Mouse (Mus musculus) liver, embryonic 18 days (tissue): Measurements from ENCODE around the gene Pdilt. TPM values are rescaled to one million over a fixed set of nuclear protein-coding genes. Genes with fewer than 3 reads are reported as not detected.

Experiments
- polyA plus RNA-seq: library from polyadenylated mRNA; depleted of rRNA; stranded (reverse); fragments of >200 nt; gene quantifications from 2 replicates; pipeline ENCODE4 v1.2.3, GENCODE M21; 2012; rRNA removed

The Pdilt gene
- 0.08 and 0.17 TPM in 2 replicates for polyA plus RNA-seq

GRCm38 (mm10) chr7:119523389-119523788 is at the start of gene Pdilt:
Gene Pdilt, minus strand, starts transcription at chr7:119523489.

GRCm38 (mm10) chr7:119554040-119554439 is 30.8 kb upstream of the Pdilt start, which contains the start of gene Acsm2:
Gene Acsm2, plus strand, starts transcription at chr7:119554340.

GRCm38 (mm10) chr7:119519163-119519562 is 4.1 kb downstream of the Pdilt start, which contains the start of gene Acsm5:
Gene Acsm5, plus strand, starts transcription at chr7:119519463.

GRCm38 (mm10) chr7:119479256-119479655 is 44.0 kb downstream of the Pdilt start, which contains the start of gene Umod:
Gene Umod, minus strand, starts transcription at chr7:119479282.

GRCm38 (mm10) chr7:119459185-119459584 is 64.1 kb downstream of the Pdilt start, which contains the start of gene Gp2:
Gene Gp2, minus strand, starts transcription at chr7:119459285.

Other genes with a start within 250 kb of the Pdilt start
- 0.01 TPM in 1 of 2 replicates, not detected in the other for gene Gp2, start 64.2 kb downstream of the Pdilt start, polyA plus RNA-seq
- 0.01 TPM in 1 of 2 replicates, not detected in the other for gene Umod, start 44.2 kb downstream of the Pdilt start, polyA plus RNA-seq
- gene Acsm5, start 4.0 kb downstream of the Pdilt start, polyA plus RNA-seq: 0.65 and 0.96 TPM in 2 replicates
- gene Acsm2, start 30.9 kb upstream of the Pdilt start, polyA plus RNA-seq: 0.02 TPM in 1 of 2 replicates, not detected in the other
- gene Acsm1, start 83.5 kb upstream of the Pdilt start, polyA plus RNA-seq: 87.3 and 97.2 TPM in 2 replicates
- not detected in 2 replicates for gene Acsm4, start 166.5 kb upstream of the Pdilt start, polyA plus RNA-seq
- 10.8 and 11.2 TPM in 2 replicates for gene Thumpd1, start 197.3 kb upstream of the Pdilt start, polyA plus RNA-seq
- 28.0 and 37.2 TPM in 2 replicates for gene Acsm3, start 237.4 kb upstream of the Pdilt start, polyA plus RNA-seq